Mouse (Mus musculus): ENCODE measurements at regions not wholly inside any gene's neighbourhood (a gene's known extent, or its start where the extent isn't known, plus 50 kb on each side); places are given as distances from the start of the nearest gene placed in this dataset.

- DNase-seq (ENCODE audit: low spot score) (no peak), ATAC-seq (ENCODE audit: insufficient read depth, low read depth) (no peak)
- 74% methylated on average over 7 of the region's 7 CpGs for WGBS
- Histone ChIP-seq H3K9ac (replicated peaks; ENCODE audit: low read depth, low read length) (no peak overlapping the region), H3K36me3 (replicated peaks; ENCODE audit: control insufficient read depth, insufficient read depth, low read length) (no peaks in the 10 kb centered on the region), H3K4me2 (ENCODE audit: low read depth, low read length) (no peak overlapping the region), H3K4me3 (ENCODE audit: low read depth, low read length) (no peak overlapping the region), H3K27me3 (ENCODE audit: control insufficient read depth, insufficient read depth, low read length) (no peaks in the 10 kb centered on the region), H3K27ac (ENCODE audit: low read depth) (no peak overlapping the region; the same call in 1 of the 2 replicates), H3K4me1 (ENCODE audit: control insufficient read depth, insufficient read depth) (peaks cover 6% of the 10 kb centered on the region; the same call in 1 of the 2 replicates), H3K9me3 (replicated peaks; ENCODE audit: control insufficient read depth, low read length) (no peaks in the 10 kb centered on the region)
- TF ChIP-seq CTCF (IDR thresholded peaks at IDR 0.05; ENCODE audit: low read depth) (no peak), EP300 (IDR thresholded peaks at IDR 0.05; ENCODE audit: low read depth) (no peak)
These were observed 53.7 kb upstream of the Atp1b1 start for GRCm38 (mm10) chr1:164511628-164512385.

GRCm38 (mm10) chr1:164509226-164509625, 51.1 kb upstream of the Atp1b1 start:
- Histone ChIP-seq H3K27me3 (ENCODE audit: control insufficient read depth, insufficient read depth, low read length) (no peaks in the 10 kb centered on the region), H3K9ac (replicated peaks; ENCODE audit: low read depth, low read length) (no peak overlapping the region), H3K9me3 (replicated peaks; ENCODE audit: control insufficient read depth, low read length) (no peaks in the 10 kb centered on the region), H3K4me1 (ENCODE audit: control insufficient read depth, insufficient read depth) (peaks cover 9% of the 10 kb centered on the region; the same call in 1 of the 2 replicates), H3K4me3 (ENCODE audit: low read depth, low read length) (no peak overlapping the region), H3K36me3 (replicated peaks; ENCODE audit: control insufficient read depth, insufficient read depth, low read length) (no peaks in the 10 kb centered on the region), H3K4me2 (ENCODE audit: low read depth, low read length) (no peak overlapping the region), H3K27ac (ENCODE audit: low read depth) (no peak overlapping the region)
- TF ChIP-seq EP300 (IDR thresholded peaks at IDR 0.05; ENCODE audit: low read depth) (no peak), CTCF (IDR thresholded peaks at IDR 0.05; ENCODE audit: low read depth) (no peak)
- DNase-seq (ENCODE audit: low spot score) = no peak
- 67% methylated on average over 1 of the region's 1 CpGs for WGBS
- ATAC-seq (ENCODE audit: insufficient read depth, low read depth) = no peak

- H3K4me1 ChIP-seq (ENCODE audit: control insufficient read depth, insufficient read depth) = peaks cover 9% of the 10 kb centered on the region; the same call in 1 of the 2 replicates
- DNase-seq (ENCODE audit: low spot score) (no peak), ATAC-seq (ENCODE audit: insufficient read depth, low read depth) (no peak)
- no peak overlapping the region for H3K9ac ChIP-seq (replicated peaks; ENCODE audit: low read depth, low read length)
- H3K27ac ChIP-seq (ENCODE audit: low read depth) = no peak overlapping the region
- WGBS = 84% methylated on average over 8 of the region's 8 CpGs
- H3K4me2 ChIP-seq (ENCODE audit: low read depth, low read length) = no peak overlapping the region
- H3K27me3 ChIP-seq (ENCODE audit: control insufficient read depth, insufficient read depth, low read length) = no peaks in the 10 kb centered on the region
- no peaks in the 10 kb centered on the region for H3K36me3 ChIP-seq (replicated peaks; ENCODE audit: control insufficient read depth, insufficient read depth, low read length)
- TF ChIP-seq EP300 (IDR thresholded peaks at IDR 0.05; ENCODE audit: low read depth) (no peak), CTCF (IDR thresholded peaks at IDR 0.05; ENCODE audit: low read depth) (no peak)
- H3K9me3 ChIP-seq (replicated peaks; ENCODE audit: control insufficient read depth, low read length) = no peaks in the 10 kb centered on the region
- no peak overlapping the region for H3K4me3 ChIP-seq (ENCODE audit: low read depth, low read length)
These were observed 50.4 kb upstream of the Atp1b1 start for GRCm38 (mm10) chr1:164508556-164508955.

GRCm38 (mm10) chr1:164508106-164508505, 50.0 kb upstream of the Atp1b1 start:
- H3K27me3 ChIP-seq (ENCODE audit: control insufficient read depth, insufficient read depth, low read length) = no peaks in the 10 kb centered on the region
- H3K4me2 ChIP-seq (ENCODE audit: low read depth, low read length) = no peak overlapping the region
- DNase-seq (ENCODE audit: low spot score) (no peak), ATAC-seq (ENCODE audit: insufficient read depth, low read depth) (no peak)
- H3K9ac ChIP-seq (replicated peaks; ENCODE audit: low read depth, low read length) = no peak overlapping the region
- peaks cover 9% of the 10 kb centered on the region; the same call in 1 of the 2 replicates for H3K4me1 ChIP-seq (ENCODE audit: control insufficient read depth, insufficient read depth)
- TF ChIP-seq CTCF (IDR thresholded peaks at IDR 0.05; ENCODE audit: low read depth) = no peak
- TF ChIP-seq EP300 (IDR thresholded peaks at IDR 0.05; ENCODE audit: low read depth) = no peak
- no peak overlapping the region for H3K27ac ChIP-seq (ENCODE audit: low read depth)
- no peaks in the 10 kb centered on the region for H3K9me3 ChIP-seq (replicated peaks; ENCODE audit: control insufficient read depth, low read length)
- no peaks in the 10 kb centered on the region for H3K36me3 ChIP-seq (replicated peaks; ENCODE audit: control insufficient read depth, insufficient read depth, low read length)
- no peak overlapping the region for H3K4me3 ChIP-seq (ENCODE audit: low read depth, low read length)
- WGBS = 72% methylated on average over 5 of the region's 5 CpGs
